Mouse (Mus musculus): ENCODE data around the gene Plekhn1. TPM values are rescaled to one million over a fixed set of nuclear protein-coding genes. Genes with fewer than 3 reads are reported as not detected.

Plekhn1 gene
- polyA plus RNA-seq, 1 experiment from 2014 or later: 28.7 TPM

DNA sequence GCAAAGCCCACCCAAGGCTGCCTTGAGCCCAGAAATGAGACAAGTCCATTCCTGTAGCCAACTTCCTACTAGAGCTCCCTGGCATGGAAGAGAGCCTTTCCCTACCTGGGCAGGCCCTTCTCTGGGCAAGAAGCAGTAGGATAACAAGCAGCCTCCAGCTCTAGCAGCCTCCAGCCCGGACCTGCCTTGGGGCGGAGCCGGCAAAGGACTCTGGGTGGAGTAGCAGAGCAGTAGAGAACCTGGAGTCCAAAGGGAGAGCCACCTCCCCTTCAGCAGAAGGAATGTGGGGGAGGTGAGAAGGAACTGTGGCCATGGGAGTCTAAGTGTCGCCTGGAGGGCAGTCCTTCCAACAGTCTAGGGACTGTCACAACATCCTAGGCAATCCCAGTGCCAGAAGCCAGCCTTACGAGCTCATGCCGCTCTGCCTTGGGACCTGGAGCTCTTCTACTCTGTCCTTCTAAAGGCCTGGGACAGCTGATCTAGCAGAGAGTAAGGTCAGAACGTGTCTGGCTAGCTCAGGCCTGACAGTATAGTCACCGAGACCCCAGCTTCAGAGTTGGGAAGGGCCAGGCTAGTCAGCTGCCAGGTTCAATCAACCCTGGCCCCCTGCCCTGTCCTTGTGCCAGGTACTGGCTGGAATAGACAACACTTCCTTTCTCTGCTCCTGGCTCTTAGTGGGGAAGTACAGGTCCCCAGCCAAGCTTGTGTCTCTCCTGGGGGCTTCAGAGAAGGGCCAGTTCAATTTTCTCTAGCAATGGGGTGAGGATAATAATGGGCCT lies 42.0 kb downstream of the Plekhn1 start:
- no peak for ATAC-seq (ENCODE audit: low FRiP score)
- WGBS: 59% methylated on average over 8 of the region's 8 CpGs
- Histone ChIP-seq H3K4me1 (replicated peaks; ENCODE audit: control insufficient read depth, insufficient read depth, low read length) (peaks cover 61% of the 10 kb centered on the region), H3K27me3 (ENCODE audit: control insufficient read depth, insufficient read depth, low read length) (no peaks in the 10 kb centered on the region), H3K36me3 (replicated peaks; ENCODE audit: control insufficient read depth, insufficient read depth) (peaks cover 29% of the 10 kb centered on the region), H3K27ac (peak overlapping the region; percentile 12; the same call in 1 of the 2 replicates), H3K9ac (no peak overlapping the region), H3K4me3 (replicated peaks; ENCODE audit: low read length) (no peak overlapping the region), H3K4me2 (replicated peaks) (no peak overlapping the region), H3K9me3 (ENCODE audit: control insufficient read depth, low read length) (no peaks in the 10 kb centered on the region)
- no peak for DNase-seq (ENCODE audit: low spot score)

DNA sequence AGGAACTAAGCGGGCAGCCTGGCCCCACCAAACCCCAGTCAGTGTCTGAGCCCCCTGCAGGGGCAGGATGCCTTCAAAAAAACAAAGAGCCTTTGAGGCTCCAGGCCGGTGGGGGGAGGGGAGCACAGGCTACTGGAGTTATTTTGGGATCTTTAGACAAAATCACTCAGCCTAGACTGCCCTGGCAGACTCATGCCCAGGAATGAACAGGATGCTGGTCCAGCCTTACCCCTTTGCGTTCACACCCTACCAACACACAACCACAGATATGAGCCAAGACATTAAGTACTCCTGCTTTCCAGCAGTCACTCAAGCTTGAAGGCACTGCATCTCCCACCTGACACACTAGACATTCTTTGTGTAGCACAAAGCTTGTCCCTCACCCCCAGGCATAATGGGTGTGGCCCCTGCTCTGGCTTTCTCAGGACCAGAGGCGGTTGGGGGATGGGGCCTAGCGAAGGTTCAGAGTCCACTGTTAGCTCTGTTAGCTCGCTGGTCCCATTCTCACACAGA lies 45.8 kb downstream of the Plekhn1 start:
- Histone ChIP-seq H3K9ac (peak overlapping the region; percentile 12; the same call in 1 of the 2 replicates), H3K4me1 (replicated peaks; ENCODE audit: control insufficient read depth, insufficient read depth, low read length) (peaks cover 66% of the 10 kb centered on the region), H3K27me3 (ENCODE audit: control insufficient read depth, insufficient read depth, low read length) (no peaks in the 10 kb centered on the region), H3K36me3 (replicated peaks; ENCODE audit: control insufficient read depth, insufficient read depth) (peaks cover 21% of the 10 kb centered on the region), H3K9me3 (ENCODE audit: control insufficient read depth, low read length) (no peaks in the 10 kb centered on the region), H3K4me3 (replicated peaks; ENCODE audit: low read length) (no peak overlapping the region), H3K4me2 (replicated peaks) (peak overlapping the region; percentile 23; the same call in 1 of the 2 replicates), H3K27ac (peak overlapping the region; percentile 60)
- 3% methylated on average over 6 of the region's 6 CpGs for WGBS
- DNase-seq (ENCODE audit: low spot score) (peak; percentile 65), ATAC-seq (ENCODE audit: low FRiP score) (peak; percentile 18)

GRCm38 (mm10) chr4:156188162-156188810 lies 46.4 kb downstream of the Plekhn1 start:
- WGBS: 24% methylated on average over 5 of the region's 5 CpGs
- peak overlapping the region; percentile 60 for H3K27ac ChIP-seq

DNA sequence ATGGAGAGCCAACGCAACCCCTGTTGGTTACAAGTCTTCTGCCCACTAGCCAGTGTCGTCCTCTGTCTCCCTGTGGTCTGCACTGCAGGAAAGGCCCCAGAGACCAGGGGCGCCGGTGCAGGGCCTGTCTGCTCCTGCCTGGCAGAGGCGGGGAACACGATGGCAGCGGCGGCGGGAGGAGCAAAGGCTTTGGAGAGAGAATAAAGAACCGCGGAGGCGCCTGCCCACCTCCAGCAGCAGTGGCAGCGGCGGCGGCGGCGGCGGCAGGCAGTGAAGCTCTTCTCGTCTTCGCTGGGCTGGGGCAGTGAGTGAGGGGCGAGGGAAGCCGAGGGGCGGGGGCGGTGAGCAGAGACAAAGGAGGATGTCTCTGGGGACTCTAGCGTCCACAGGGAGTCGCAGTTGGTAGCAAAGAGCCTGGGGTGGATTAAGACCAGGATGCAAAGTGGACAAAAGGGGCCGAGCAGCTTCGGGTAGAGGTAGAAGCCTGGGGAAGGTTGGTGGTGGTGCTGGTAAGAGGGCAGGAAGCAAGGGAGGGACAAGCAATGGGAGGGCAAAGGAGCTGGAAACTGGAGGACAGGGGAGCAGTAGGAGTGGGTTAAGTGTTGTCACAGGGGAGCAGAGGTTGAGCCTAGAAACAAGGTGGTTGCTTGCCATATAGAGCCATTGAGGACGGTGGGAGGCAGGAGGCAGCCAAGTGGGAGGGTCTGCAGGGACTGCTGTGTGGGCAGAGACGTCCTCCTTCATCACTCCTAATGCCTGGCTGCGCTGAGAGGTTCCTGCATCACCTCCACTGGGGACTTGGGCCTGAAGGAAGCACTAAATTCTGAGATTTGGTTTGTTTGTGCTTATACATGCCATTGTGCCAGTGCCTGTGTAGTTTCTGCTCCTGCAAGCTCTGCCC lies 48.5 kb downstream of the Plekhn1 start:
- Histone ChIP-seq H3K9me3 (ENCODE audit: control insufficient read depth, low read length) (no peaks in the 10 kb centered on the region), H3K27me3 (ENCODE audit: control insufficient read depth, insufficient read depth, low read length) (no peaks in the 10 kb centered on the region), H3K4me1 (replicated peaks; ENCODE audit: control insufficient read depth, insufficient read depth, low read length) (peaks cover 85% of the 10 kb centered on the region), H3K36me3 (replicated peaks; ENCODE audit: control insufficient read depth, insufficient read depth) (peaks cover 19% of the 10 kb centered on the region), H3K4me3 (replicated peaks; ENCODE audit: low read length) (peak overlapping the region; percentile 56), H3K27ac (peak overlapping the region; percentile 96), H3K9ac (peak overlapping the region; percentile 90), H3K4me2 (replicated peaks) (peak overlapping the region; percentile 74)
- WGBS: 4% methylated on average over 29 of the region's 31 CpGs
- peak; percentile 58 for ATAC-seq (ENCODE audit: low FRiP score)
- peak; percentile 68 for DNase-seq (ENCODE audit: low spot score)

More at GRCm38 (mm10) chr4:156188162-156188810, 46.4 kb downstream of the Plekhn1 start:
- Histone ChIP-seq H3K4me2 (replicated peaks) (peak overlapping the region; percentile 23; the same call in 1 of the 2 replicates), H3K4me1 (replicated peaks; ENCODE audit: control insufficient read depth, insufficient read depth, low read length) (peaks cover 67% of the 10 kb centered on the region), H3K4me3 (replicated peaks; ENCODE audit: low read length) (no peak overlapping the region), H3K9ac (peak overlapping the region; percentile 12), H3K27me3 (ENCODE audit: control insufficient read depth, insufficient read depth, low read length) (no peaks in the 10 kb centered on the region), H3K9me3 (ENCODE audit: control insufficient read depth, low read length) (no peaks in the 10 kb centered on the region), H3K36me3 (replicated peaks; ENCODE audit: control insufficient read depth, insufficient read depth) (peaks cover 21% of the 10 kb centered on the region)
- ATAC-seq (ENCODE audit: low FRiP score): 0 out of 2 replicates have a peak, but pooled peaks have one; percentile 12
- DNase-seq (ENCODE audit: low spot score): no peak

DNA sequence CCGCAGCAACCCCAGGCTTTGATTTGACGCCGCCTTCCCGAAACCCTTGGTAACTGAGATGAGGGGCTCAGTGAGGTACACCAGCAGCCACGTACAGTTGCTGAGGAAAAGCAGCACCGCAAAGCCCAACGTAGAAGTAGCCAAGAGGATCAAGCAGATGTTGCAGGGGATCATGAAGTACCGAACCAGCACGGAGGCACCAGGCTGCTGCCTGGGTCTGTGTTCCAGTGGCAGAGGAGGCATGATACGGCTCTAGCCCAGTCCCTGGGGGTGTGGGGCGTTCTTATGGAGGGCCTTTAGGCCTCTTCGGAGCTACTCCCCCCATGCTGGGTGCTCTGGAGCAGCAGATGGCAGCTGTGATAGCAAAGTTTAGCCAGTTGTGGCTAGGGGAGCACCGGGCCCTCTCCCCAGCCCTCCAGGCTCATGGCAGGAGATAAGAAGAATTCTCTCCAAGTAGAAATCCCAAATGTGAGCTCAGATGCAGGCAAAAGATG lies 49.2 kb downstream of the Plekhn1 start:
- peak overlapping the region; percentile 56 for H3K4me3 ChIP-seq (replicated peaks; ENCODE audit: low read length)

GRCm38 (mm10) chr4:156184291-156184954 lies 50.2 kb downstream of the Plekhn1 start:
- no peaks in the 10 kb centered on the region for H3K27me3 ChIP-seq (ENCODE audit: control insufficient read depth, insufficient read depth, low read length)
- H3K9ac ChIP-seq: peak overlapping the region; percentile 90
- DNase-seq (ENCODE audit: low spot score) (no peak), ATAC-seq (ENCODE audit: low FRiP score) (no peak; the same call in 1 of the 2 replicates)
- H3K36me3 ChIP-seq (replicated peaks; ENCODE audit: control insufficient read depth, insufficient read depth): peaks cover 26% of the 10 kb centered on the region
- peak overlapping the region; percentile 74 for H3K4me2 ChIP-seq (replicated peaks)
- no peaks in the 10 kb centered on the region for H3K9me3 ChIP-seq (ENCODE audit: control insufficient read depth, low read length)
- peaks cover 83% of the 10 kb centered on the region for H3K4me1 ChIP-seq (replicated peaks; ENCODE audit: control insufficient read depth, insufficient read depth, low read length)
- WGBS: 61% methylated on average over 7 of the region's 7 CpGs
- peak overlapping the region; percentile 56 for H3K4me3 ChIP-seq (replicated peaks; ENCODE audit: low read length)
- peak overlapping the region; percentile 96 for H3K27ac ChIP-seq

More for the DNA sequence above, 49.2 kb downstream of the Plekhn1 start:
- Histone ChIP-seq H3K27ac (peak overlapping the region; percentile 96), H3K36me3 (replicated peaks; ENCODE audit: control insufficient read depth, insufficient read depth) (peaks cover 20% of the 10 kb centered on the region), H3K4me1 (replicated peaks; ENCODE audit: control insufficient read depth, insufficient read depth, low read length) (peaks cover 92% of the 10 kb centered on the region), H3K9me3 (ENCODE audit: control insufficient read depth, low read length) (no peaks in the 10 kb centered on the region), H3K27me3 (ENCODE audit: control insufficient read depth, insufficient read depth, low read length) (no peaks in the 10 kb centered on the region), H3K4me2 (replicated peaks) (peak overlapping the region; percentile 74), H3K9ac (peak overlapping the region; percentile 90)
- 40% methylated on average over 13 of the region's 13 CpGs for WGBS
- ATAC-seq (ENCODE audit: low FRiP score) (no peak; the same call in 1 of the 2 replicates), DNase-seq (ENCODE audit: low spot score) (no peak)

DNA sequence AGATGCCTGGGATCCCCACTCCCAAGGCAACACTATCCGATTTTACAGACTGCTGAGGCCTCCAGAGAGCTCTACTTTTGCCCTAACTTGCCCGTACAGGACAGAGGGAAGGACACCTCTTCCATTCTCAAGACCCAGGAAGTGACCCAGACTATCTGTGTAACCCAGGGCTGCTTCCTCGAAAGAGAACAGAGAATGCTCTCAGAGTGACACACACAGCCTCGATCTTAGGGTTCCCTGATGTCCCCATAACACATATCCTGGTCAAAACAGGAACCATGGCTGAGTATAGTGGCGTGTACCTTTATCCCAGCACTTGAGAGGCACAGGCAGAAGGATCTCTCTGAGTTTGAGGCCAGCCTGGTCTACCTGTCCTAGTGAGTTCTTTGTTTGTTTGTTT lies 50.9 kb downstream of the Plekhn1 start:
- no peaks in the 10 kb centered on the region for H3K9me3 ChIP-seq (ENCODE audit: control insufficient read depth, low read length)
- peaks cover 77% of the 10 kb centered on the region for H3K4me1 ChIP-seq (replicated peaks; ENCODE audit: control insufficient read depth, insufficient read depth, low read length)
- no peak overlapping the region for H3K27ac ChIP-seq
- H3K4me3 ChIP-seq (replicated peaks; ENCODE audit: low read length): peak overlapping the region; percentile 56
- 85% methylated on average over 5 of the region's 5 CpGs for WGBS
- peak overlapping the region; percentile 74 for H3K4me2 ChIP-seq (replicated peaks)
- no peak for DNase-seq (ENCODE audit: low spot score)
- no peaks in the 10 kb centered on the region for H3K27me3 ChIP-seq (ENCODE audit: control insufficient read depth, insufficient read depth, low read length)
- no peak for ATAC-seq (ENCODE audit: low FRiP score)
- peak overlapping the region; percentile 45; the same call in 1 of the 2 replicates for H3K9ac ChIP-seq
- H3K36me3 ChIP-seq (replicated peaks; ENCODE audit: control insufficient read depth, insufficient read depth): peaks cover 33% of the 10 kb centered on the region

GRCm38 (mm10) chr4:156177630-156178029 lies 57.0 kb downstream of the Plekhn1 start:
- H3K4me1 ChIP-seq (replicated peaks; ENCODE audit: control insufficient read depth, insufficient read depth, low read length): peaks cover 21% of the 10 kb centered on the region
- no peak overlapping the region for H3K27ac ChIP-seq
- H3K27me3 ChIP-seq (ENCODE audit: control insufficient read depth, insufficient read depth, low read length): no peaks in the 10 kb centered on the region
- ATAC-seq (ENCODE audit: low FRiP score): no peak
- no peak overlapping the region for H3K4me2 ChIP-seq (replicated peaks)
- WGBS: 96% methylated on average over 9 of the region's 9 CpGs
- H3K4me3 ChIP-seq (replicated peaks; ENCODE audit: low read length): no peak overlapping the region
- peaks cover 94% of the 10 kb centered on the region for H3K36me3 ChIP-seq (replicated peaks; ENCODE audit: control insufficient read depth, insufficient read depth)
- no peak for DNase-seq (ENCODE audit: low spot score)
- H3K9me3 ChIP-seq (ENCODE audit: control insufficient read depth, low read length): no peaks in the 10 kb centered on the region
- no peak overlapping the region for H3K9ac ChIP-seq
